Mouse (Mus musculus) neural tube, embryonic 15.5 days (tissue): ENCODE data around the gene Eif5a. TPM values are rescaled to one million over a fixed set of nuclear protein-coding genes. Genes with fewer than 3 reads are reported as not detected.
A peak's percentile ranks its signal among the peaks of the same experiment; 100 is the strongest.
"Not testable (repeated sequence)": the region's sequence is repeated elsewhere in the genome, so short reads cannot be mapped to it uniquely, and the experiment has no call there.

Source experiments
- ATAC-seq: fragments of 200-750 bp; cut with Nextera tagmentation; 2 replicates; pipeline ENCODE4 v1.8.0; 2017; ENCODE audit warnings: mild to moderate bottlenecking, moderate TSS enrichment, moderate library complexity; ENCODE audit not compliant: low FRiP score
- H3K27ac ChIP-seq: fragments of 300-500 bp; sonication (generic); replicated peaks from 2 replicates; pipeline ENCODE4 v1.5.1; 2015; ENCODE audit warnings: mild to moderate bottlenecking, inconsistent platforms
- H3K27me3 ChIP-seq: fragments of 300-500 bp; sonication (generic); replicated peaks from 2 replicates; pipeline ENCODE4 v1.6.1; 2015; ENCODE audit warnings: inconsistent platforms
- H3K36me3 ChIP-seq: fragments of 300-500 bp; sonication (generic); 2 replicates; pipeline ENCODE4 v1.6.1; 2015; ENCODE audit warnings: inconsistent platforms
- H3K4me1 ChIP-seq: fragments of 300-500 bp; sonication (generic); 2 replicates; pipeline ENCODE4 v1.6.1; 2015; ENCODE audit warnings: inconsistent platforms
- H3K4me2 ChIP-seq: fragments of 300-500 bp; sonication (generic); 2 replicates; pipeline ENCODE4 v1.6.1; 2015; ENCODE audit warnings: inconsistent platforms, mild to moderate bottlenecking, moderate library complexity
- H3K4me3 ChIP-seq: fragments of 300-500 bp; sonication (generic); replicated peaks from 2 replicates; pipeline ENCODE4 v1.5.1; 2015; ENCODE audit warnings: mild to moderate bottlenecking, inconsistent platforms
- H3K9ac ChIP-seq: fragments of 300-500 bp; sonication (generic); replicated peaks from 2 replicates; pipeline ENCODE4 v1.6.1; 2015; ENCODE audit warnings: mild to moderate bottlenecking, inconsistent platforms
- H3K9me3 ChIP-seq: fragments of 300-500 bp; sonication (generic); replicated peaks from 2 replicates; pipeline ENCODE4 v1.6.1; 2016; ENCODE audit warnings: inconsistent platforms
- WGBS: fragments of 180-500 bp; shearing (Covaris S2); methylation state at CpG from one replicate; pipeline ENCODE4 v1.1.7; 2015; ENCODE audit warnings: mixed read lengths; 5-methylcytosine and 5-hydroxymethylcytosine counted together
- polyA plus RNA-seq: library from polyadenylated mRNA; unstranded; fragments of >200 nt; fragmentation: Nextera tagmentation; extraction: Ambion mirVana; gene quantifications from 2 replicates; pipeline ENCODE4 v1.2.1, GENCODE M21; 2015

Gene Eif5a
- polyA plus RNA-seq, 1 experiment from 2014 or later, result 1,034 TPM

DNA sequence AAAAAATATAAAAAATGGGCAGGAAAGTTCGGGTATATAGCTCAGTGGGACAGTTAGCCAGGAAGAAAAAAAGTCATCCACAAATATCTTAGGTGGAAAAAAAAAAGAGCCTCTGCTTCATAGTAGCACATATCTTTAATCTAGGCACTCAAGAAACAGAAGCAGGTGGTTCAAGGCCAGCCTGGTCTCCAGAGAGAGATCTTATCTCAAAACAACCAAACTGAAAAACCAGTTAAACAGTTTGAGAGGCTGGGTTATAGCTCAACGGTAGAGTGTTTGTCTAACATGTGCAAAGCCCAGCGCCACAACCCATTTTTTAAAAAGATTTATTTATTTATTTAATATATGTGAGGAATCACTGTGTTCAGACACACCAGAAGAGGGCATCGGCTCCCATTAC, 11.3 kb upstream of the Eif5a start:
- ATAC-seq, result no peak
- no peak overlapping the region for H3K4me2 ChIP-seq
- peaks cover 34% of the 10 kb centered on the region for H3K4me1 ChIP-seq
- 78% methylated on average over 4 of the region's 4 CpGs for whole genome bisulfite sequencing
- peaks cover 23% of the 10 kb centered on the region for H3K27me3 ChIP-seq
- H3K36me3 ChIP-seq, result no peaks in the 10 kb centered on the region
- no peak overlapping the region for H3K27ac ChIP-seq
- no peak overlapping the region for H3K9ac ChIP-seq
- H3K4me3 ChIP-seq, result no peak overlapping the region
- H3K9me3 ChIP-seq, result no peaks in the 10 kb centered on the region

- Histone ChIP-seq H3K9me3 (no peaks in the 10 kb centered on the region), H3K4me3 (no peak overlapping the region), H3K27ac (no peak overlapping the region), H3K36me3 (no peaks in the 10 kb centered on the region), H3K9ac (no peak overlapping the region), H3K4me2 (no peak overlapping the region), H3K27me3 (peaks cover 15% of the 10 kb centered on the region), H3K4me1 (peaks cover 30% of the 10 kb centered on the region)
- no peak for ATAC-seq
- WGBS, result 51% methylated on average over 3 of the region's 3 CpGs
Measured at GRCm38 (mm10) chr11:69932254-69932653, 10.5 kb upstream of the Eif5a start.

- H3K9ac ChIP-seq, result no peak overlapping the region
- no peak for ATAC-seq
- H3K4me1 ChIP-seq, result peaks cover 26% of the 10 kb centered on the region
- H3K36me3 ChIP-seq, result no peaks in the 10 kb centered on the region
- no peak overlapping the region for H3K27ac ChIP-seq
- H3K9me3 ChIP-seq, result no peaks in the 10 kb centered on the region
- H3K4me2 ChIP-seq, result no peak overlapping the region
- peaks cover 10% of the 10 kb centered on the region for H3K27me3 ChIP-seq
- no peak overlapping the region for H3K4me3 ChIP-seq
- WGBS, result 74% methylated on average over 8 of the region's 8 CpGs
Measured at GRCm38 (mm10) chr11:69931769-69932168, 10.0 kb upstream of the Eif5a start.

DNA sequence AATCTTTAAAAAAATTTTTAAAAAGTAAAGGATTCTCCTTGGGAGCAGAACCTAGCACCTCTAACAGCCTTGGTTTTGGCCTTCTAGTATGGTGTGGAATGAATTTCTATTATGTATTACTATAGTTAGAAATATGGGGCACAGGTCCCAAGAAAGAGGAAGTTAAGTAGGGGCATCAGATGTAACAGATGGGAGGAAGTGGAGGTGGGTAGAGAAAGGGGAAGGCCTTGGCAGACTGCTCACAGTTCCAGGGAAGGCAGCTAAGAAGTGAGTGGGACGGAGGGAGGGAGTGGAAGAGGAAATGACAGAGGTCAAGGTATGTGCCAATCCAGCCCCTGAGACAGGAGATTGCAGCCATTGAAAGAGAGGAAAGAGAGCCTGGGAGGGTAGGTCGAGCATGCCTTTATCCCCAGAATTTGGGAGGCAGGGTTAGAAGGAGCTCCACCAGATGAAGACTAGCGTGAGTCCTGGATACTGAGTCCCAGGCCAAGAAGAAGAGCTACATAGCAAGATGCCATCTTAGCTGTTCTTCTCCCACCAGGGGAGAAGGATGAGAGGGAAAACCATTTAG, 9.3 kb upstream of the Eif5a start:
- no peak overlapping the region for H3K9ac ChIP-seq
- H3K27ac ChIP-seq, result no peak overlapping the region
- no peak for ATAC-seq
- peaks cover 4% of the 10 kb centered on the region; the same call in 1 of the 2 replicates for H3K27me3 ChIP-seq
- H3K4me3 ChIP-seq, result no peak overlapping the region
- no peaks in the 10 kb centered on the region for H3K9me3 ChIP-seq
- WGBS, result 70% methylated on average over 3 of the region's 3 CpGs
- H3K4me1 ChIP-seq, result peaks cover 18% of the 10 kb centered on the region
- no peak overlapping the region for H3K4me2 ChIP-seq
- H3K36me3 ChIP-seq, result no peaks in the 10 kb centered on the region

DNA sequence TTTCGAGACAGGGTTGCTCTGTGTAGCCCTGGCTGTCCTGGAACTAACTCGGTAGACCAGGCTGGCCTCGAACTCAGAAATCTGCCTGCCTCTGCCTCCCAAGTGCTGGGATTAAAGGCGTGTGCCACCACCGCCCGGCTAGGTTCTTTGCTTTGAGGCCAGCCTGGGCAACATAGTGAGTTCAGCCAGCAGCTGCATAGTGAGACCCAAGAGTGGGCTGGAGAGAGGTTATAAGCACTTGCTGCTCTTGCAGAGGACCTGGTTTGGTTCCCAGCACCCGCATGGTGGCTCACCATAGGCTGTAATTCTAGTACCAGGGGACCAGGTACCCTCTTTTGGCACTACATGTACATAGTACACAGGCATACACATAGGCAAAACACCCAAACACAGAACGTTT, 8.4 kb upstream of the Eif5a start:
- H3K4me2 ChIP-seq, H3K27ac ChIP-seq, H3K4me3 ChIP-seq, H3K9me3 ChIP-seq, H3K36me3 ChIP-seq, H3K9ac ChIP-seq, H3K27me3 ChIP-seq, ATAC-seq: not testable (repeated sequence)
- H3K4me1 ChIP-seq, result peaks cover 12% of the 10 kb centered on the region
- 92% methylated on average over 8 of the region's 8 CpGs for WGBS

DNA sequence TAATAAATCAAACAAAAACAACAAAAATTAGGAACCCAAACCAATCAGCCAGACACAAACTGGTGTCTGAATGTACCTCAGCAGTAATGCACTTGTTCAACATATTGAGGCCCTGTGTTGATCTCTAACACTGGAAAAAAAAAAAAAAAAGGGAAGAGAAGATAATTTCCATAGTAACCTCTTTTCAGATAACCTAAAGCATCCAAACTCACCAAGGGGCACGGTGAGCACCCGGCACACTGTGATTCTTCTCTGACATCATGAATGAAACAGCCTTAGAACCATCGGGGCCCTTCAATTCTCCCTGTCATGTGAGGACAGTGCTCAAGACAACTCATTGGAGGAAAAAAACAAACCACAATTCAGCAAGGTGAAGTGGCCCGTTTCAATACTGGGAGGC, 8.0 kb upstream of the Eif5a start:
- Histone ChIP-seq H3K27me3 (peaks cover 3% of the 10 kb centered on the region; the same call in 1 of the 2 replicates), H3K27ac (no peak overlapping the region), H3K9me3 (no peaks in the 10 kb centered on the region), H3K4me1 (peaks cover 10% of the 10 kb centered on the region), H3K9ac (no peak overlapping the region), H3K36me3 (no peaks in the 10 kb centered on the region), H3K4me2 (no peak overlapping the region), H3K4me3 (no peak overlapping the region)
- WGBS, result 77% methylated on average over 4 of the region's 4 CpGs
- ATAC-seq, result no peak

GRCm38 (mm10) chr11:69927501-69927900, 5.7 kb upstream of the Eif5a start:
- H3K9ac ChIP-seq, result no peak overlapping the region
- no peaks in the 10 kb centered on the region for H3K27me3 ChIP-seq
- H3K9me3 ChIP-seq, result no peaks in the 10 kb centered on the region
- H3K4me3 ChIP-seq, result no peak overlapping the region
- ATAC-seq, result no peak
- no peaks in the 10 kb centered on the region for H3K36me3 ChIP-seq
- no peak overlapping the region for H3K4me2 ChIP-seq
- WGBS, result 96% methylated on average over 2 of the region's 2 CpGs
- no peak overlapping the region for H3K27ac ChIP-seq
- H3K4me1 ChIP-seq, result peaks cover 5% of the 10 kb centered on the region

- H3K4me3 ChIP-seq, result peak overlapping the region; percentile 87; the same call in 1 of the 2 replicates
- WGBS, result 64% methylated on average over 3 of the region's 3 CpGs
- peak overlapping the region; percentile 51 for H3K27ac ChIP-seq
- peak overlapping the region; percentile 63; the same call in 1 of the 2 replicates for H3K4me2 ChIP-seq
- H3K27me3 ChIP-seq, result no peaks in the 10 kb centered on the region
- no peak overlapping the region for H3K9ac ChIP-seq
- no peak for ATAC-seq
- peaks cover 14% of the 10 kb centered on the region for H3K36me3 ChIP-seq
- H3K9me3 ChIP-seq, result no peaks in the 10 kb centered on the region
- H3K4me1 ChIP-seq, result peaks cover 33% of the 10 kb centered on the region
Measured at GRCm38 (mm10) chr11:69922796-69923195, 1.0 kb upstream of the Eif5a start.

DNA sequence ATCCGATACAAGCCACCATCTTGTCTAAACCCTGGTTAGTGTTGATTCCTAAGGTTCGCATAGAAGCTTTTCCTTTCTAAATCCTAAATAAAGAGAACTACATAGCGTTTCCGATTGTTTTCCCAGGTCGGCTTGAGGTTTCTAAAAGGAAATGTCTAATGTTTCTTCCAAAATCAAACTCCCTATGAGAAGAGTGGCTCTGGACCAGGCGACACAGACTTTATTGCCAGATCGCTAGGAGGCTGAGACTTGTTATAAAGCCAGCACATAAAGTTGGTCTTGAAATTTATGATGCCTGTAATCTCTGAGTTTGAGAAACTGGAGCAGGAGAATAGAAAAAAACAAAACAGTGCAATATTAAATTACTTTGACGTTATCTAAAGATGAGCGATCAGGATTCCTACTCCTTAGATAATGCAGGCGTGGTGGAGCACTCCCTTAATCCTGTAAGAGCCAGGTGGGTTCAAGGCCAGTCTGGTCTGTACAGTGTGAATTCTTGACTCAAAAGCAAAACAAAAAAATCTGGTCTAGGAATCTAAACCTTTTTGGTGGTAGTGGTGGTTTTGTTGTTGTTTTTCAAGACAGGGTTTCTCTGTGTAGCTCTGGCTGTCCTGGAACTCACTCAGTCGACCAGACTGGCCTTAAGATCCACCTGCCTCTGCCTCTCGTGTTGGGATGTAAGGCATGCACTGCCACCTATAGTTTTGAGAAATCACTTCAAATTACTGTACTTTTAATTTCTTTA, 426 bp upstream of the Eif5a start:
- Histone ChIP-seq H3K4me2 (peak overlapping the region; percentile 63), H3K36me3 (peaks cover 20% of the 10 kb centered on the region), H3K4me1 (peaks cover 35% of the 10 kb centered on the region), H3K4me3 (peak overlapping the region; percentile 87), H3K27me3 (no peaks in the 10 kb centered on the region), H3K9me3 (no peaks in the 10 kb centered on the region), H3K9ac (peak overlapping the region; percentile 54), H3K27ac (peak overlapping the region; percentile 92)
- ATAC-seq, result no peak
- whole genome bisulfite sequencing, result 3% methylated on average over 12 of the region's 12 CpGs

GRCm38 (mm10) chr11:69920266-69921031, 1.3 kb downstream of the Eif5a start:
- peak overlapping the region; percentile 95 for H3K27ac ChIP-seq
- peaks cover 46% of the 10 kb centered on the region for H3K4me1 ChIP-seq
- H3K4me2 ChIP-seq, result peak overlapping the region; percentile 95
- H3K36me3 ChIP-seq, result peaks cover 37% of the 10 kb centered on the region
- H3K4me3 ChIP-seq, result peak overlapping the region; percentile 87
- peak; percentile 13 for ATAC-seq
- under 1% methylated on average over 62 of the region's 65 CpGs for WGBS
- H3K9ac ChIP-seq, result peak overlapping the region; percentile 92
- H3K9me3 ChIP-seq, result no peaks in the 10 kb centered on the region
- H3K27me3 ChIP-seq, result no peaks in the 10 kb centered on the region

GRCm38 (mm10) chr11:69919661-69920265, 2.0 kb downstream of the Eif5a start:
- peak overlapping the region; percentile 95 for H3K4me2 ChIP-seq
- H3K9me3 ChIP-seq, result no peaks in the 10 kb centered on the region
- peaks cover 44% of the 10 kb centered on the region for H3K36me3 ChIP-seq
- H3K4me1 ChIP-seq, result peaks cover 52% of the 10 kb centered on the region
- H3K27ac ChIP-seq, result peak overlapping the region; percentile 95
- peak overlapping the region; percentile 92 for H3K9ac ChIP-seq
- peak overlapping the region; percentile 87 for H3K4me3 ChIP-seq
- H3K27me3 ChIP-seq, result no peaks in the 10 kb centered on the region
- 1% methylated on average over 17 of the region's 17 CpGs for WGBS
- no peak for ATAC-seq
